Mouse (Mus musculus): ENCODE measurements at regions not wholly inside any gene's neighbourhood (a gene's known extent, or its start where the extent isn't known, plus 50 kb on each side); places are given as distances from the start of the nearest gene placed in this dataset.

DNA sequence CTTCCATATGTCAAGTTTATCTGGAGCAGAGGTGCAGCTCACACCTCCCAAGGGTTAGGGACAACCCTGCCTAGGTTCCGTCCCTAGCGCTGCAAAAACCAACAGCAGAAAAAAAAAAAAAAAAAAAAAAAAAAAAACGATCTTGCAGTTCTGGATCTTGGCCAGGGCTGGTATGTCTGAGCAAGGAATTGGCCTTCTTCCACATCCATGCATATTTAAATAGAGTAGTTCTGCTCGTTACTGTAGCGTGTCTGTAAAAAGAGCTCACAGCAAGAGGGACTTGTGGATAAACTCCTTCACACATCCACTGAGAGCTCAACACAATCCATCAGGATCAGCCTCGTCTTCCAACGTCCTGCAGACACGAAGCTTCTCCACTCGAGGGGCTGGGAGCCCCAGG is 639.4 kb upstream of the Adam5 start:
- peak; percentile 80 for DNase-seq
- Histone ChIP-seq H3K4me2 (ENCODE audit: low read length) (no peak overlapping the region), H3K27me3 (ENCODE audit: control insufficient read depth, insufficient read depth, low read length) (no peaks in the 10 kb centered on the region), H3K9ac (replicated peaks; ENCODE audit: low read length) (no peak overlapping the region), H3K4me3 (replicated peaks; ENCODE audit: low read depth, low read length) (no peak overlapping the region), H3K4me1 (ENCODE audit: control insufficient read depth, insufficient read depth, low read length) (peaks cover 20% of the 10 kb centered on the region), H3K9me3 (ENCODE audit: control insufficient read depth, low read length) (no peaks in the 10 kb centered on the region), H3K27ac (replicated peaks; ENCODE audit: low read depth, low read length) (0 out of 2 replicates have a peak overlapping the region, but pooled peaks have one; percentile 39), H3K36me3 (ENCODE audit: control insufficient read depth, insufficient read depth, low read length) (no peaks in the 10 kb centered on the region)
- 40% methylated on average over 9 of the region's 9 CpGs for WGBS
- no peak for ATAC-seq (ENCODE audit: low FRiP score, low TSS enrichment)

GRCm38 (mm10) chr8:25462492-25462891 is 638.3 kb upstream of the Adam5 start:
- Histone ChIP-seq H3K36me3 (ENCODE audit: control insufficient read depth, insufficient read depth, low read length) (no peaks in the 10 kb centered on the region), H3K9ac (replicated peaks; ENCODE audit: low read length) (no peak overlapping the region), H3K4me2 (ENCODE audit: low read length) (no peak overlapping the region), H3K4me1 (ENCODE audit: control insufficient read depth, insufficient read depth, low read length) (peaks cover 20% of the 10 kb centered on the region), H3K9me3 (ENCODE audit: control insufficient read depth, low read length) (no peaks in the 10 kb centered on the region), H3K27ac (replicated peaks; ENCODE audit: low read depth, low read length) (0 out of 2 replicates have a peak overlapping the region, but pooled peaks have one; percentile 32), H3K4me3 (replicated peaks; ENCODE audit: low read depth, low read length) (no peak overlapping the region), H3K27me3 (ENCODE audit: control insufficient read depth, insufficient read depth, low read length) (no peaks in the 10 kb centered on the region)
- peak; percentile 44 for DNase-seq
- 14% methylated on average over 4 of the region's 4 CpGs for WGBS
- ATAC-seq (ENCODE audit: low FRiP score, low TSS enrichment) = no peak

DNA sequence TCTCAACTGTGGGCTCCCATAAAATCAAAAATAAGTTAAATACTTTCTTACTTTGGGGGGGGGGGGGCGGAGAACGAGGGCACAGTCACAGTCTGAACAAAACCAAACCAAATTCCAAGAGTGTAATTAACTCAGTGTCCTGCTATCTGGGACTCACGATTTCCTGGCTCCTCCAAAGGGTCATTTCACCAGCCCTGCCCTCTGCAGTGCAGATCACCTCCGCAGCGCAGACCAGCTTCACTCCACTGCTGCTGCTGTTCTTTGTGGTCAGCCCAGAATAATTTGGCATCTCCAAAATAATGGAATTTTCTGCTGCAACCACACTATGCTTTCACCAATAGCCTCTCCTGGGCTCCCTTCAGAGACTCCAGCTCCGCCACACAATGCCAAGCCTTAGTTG is 631.5 kb upstream of the Adam5 start:
- H3K9ac ChIP-seq (replicated peaks; ENCODE audit: low read length) = no peak overlapping the region
- ATAC-seq (ENCODE audit: low FRiP score, low TSS enrichment) = no peak
- H3K27ac ChIP-seq (replicated peaks; ENCODE audit: low read depth, low read length) = no peak overlapping the region
- no peak for DNase-seq
- WGBS = 78% methylated on average over 6 of the region's 6 CpGs
- H3K36me3 ChIP-seq (ENCODE audit: control insufficient read depth, insufficient read depth, low read length) = no peaks in the 10 kb centered on the region
- no peak overlapping the region for H3K4me3 ChIP-seq (replicated peaks; ENCODE audit: low read depth, low read length)
- no peaks in the 10 kb centered on the region for H3K4me1 ChIP-seq (ENCODE audit: control insufficient read depth, insufficient read depth, low read length)
- H3K4me2 ChIP-seq (ENCODE audit: low read length) = no peak overlapping the region
- no peaks in the 10 kb centered on the region for H3K27me3 ChIP-seq (ENCODE audit: control insufficient read depth, insufficient read depth, low read length)
- no peaks in the 10 kb centered on the region for H3K9me3 ChIP-seq (ENCODE audit: control insufficient read depth, low read length)

DNA sequence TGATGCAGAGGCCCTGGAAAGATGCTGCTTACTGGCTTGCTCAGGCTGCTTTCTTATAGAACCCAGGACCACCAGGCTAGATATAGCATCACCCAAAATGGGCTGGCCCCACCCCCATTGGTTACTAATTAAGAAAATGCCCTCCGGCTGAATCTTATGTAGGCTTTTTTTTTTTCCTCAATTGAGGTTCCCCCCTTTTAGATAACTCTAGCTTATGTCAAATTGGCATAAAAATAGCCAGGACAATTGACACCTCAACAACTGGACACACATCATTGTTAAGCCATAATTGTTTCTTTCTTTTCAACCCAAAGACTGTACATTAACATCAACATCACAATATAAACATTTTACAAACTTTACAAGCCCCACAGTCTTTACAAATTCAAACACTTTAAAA is 630.8 kb upstream of the Adam5 start:
- Histone ChIP-seq H3K4me2 (ENCODE audit: low read length) (no peak overlapping the region), H3K4me3 (replicated peaks; ENCODE audit: low read depth, low read length) (no peak overlapping the region), H3K27me3 (ENCODE audit: control insufficient read depth, insufficient read depth, low read length) (no peaks in the 10 kb centered on the region), H3K9me3 (ENCODE audit: control insufficient read depth, low read length) (no peaks in the 10 kb centered on the region), H3K36me3 (ENCODE audit: control insufficient read depth, insufficient read depth, low read length) (no peaks in the 10 kb centered on the region), H3K4me1 (ENCODE audit: control insufficient read depth, insufficient read depth, low read length) (no peaks in the 10 kb centered on the region), H3K9ac (replicated peaks; ENCODE audit: low read length) (no peak overlapping the region), H3K27ac (replicated peaks; ENCODE audit: low read depth, low read length) (no peak overlapping the region)
- ATAC-seq (ENCODE audit: low FRiP score, low TSS enrichment) (no peak), DNase-seq (no peak)
- WGBS = 83% methylated on average over 1 of the region's 1 CpGs

- Histone ChIP-seq H3K9me3 (ENCODE audit: control insufficient read depth, low read length) (no peaks in the 10 kb centered on the region), H3K27me3 (ENCODE audit: control insufficient read depth, insufficient read depth, low read length) (no peaks in the 10 kb centered on the region), H3K36me3 (ENCODE audit: control insufficient read depth, insufficient read depth, low read length) (no peaks in the 10 kb centered on the region), H3K27ac (replicated peaks; ENCODE audit: low read depth, low read length) (no peak overlapping the region), H3K4me2 (ENCODE audit: low read length) (no peak overlapping the region), H3K4me3 (replicated peaks; ENCODE audit: low read depth, low read length) (no peak overlapping the region), H3K4me1 (ENCODE audit: control insufficient read depth, insufficient read depth, low read length) (no peaks in the 10 kb centered on the region), H3K9ac (replicated peaks; ENCODE audit: low read length) (no peak overlapping the region)
- WGBS = 93% methylated on average over 9 of the region's 9 CpGs
- no peak for ATAC-seq (ENCODE audit: low FRiP score, low TSS enrichment)
- no peak for DNase-seq
Observed at GRCm38 (mm10) chr8:25453826-25454225, 629.7 kb upstream of the Adam5 start.

DNA sequence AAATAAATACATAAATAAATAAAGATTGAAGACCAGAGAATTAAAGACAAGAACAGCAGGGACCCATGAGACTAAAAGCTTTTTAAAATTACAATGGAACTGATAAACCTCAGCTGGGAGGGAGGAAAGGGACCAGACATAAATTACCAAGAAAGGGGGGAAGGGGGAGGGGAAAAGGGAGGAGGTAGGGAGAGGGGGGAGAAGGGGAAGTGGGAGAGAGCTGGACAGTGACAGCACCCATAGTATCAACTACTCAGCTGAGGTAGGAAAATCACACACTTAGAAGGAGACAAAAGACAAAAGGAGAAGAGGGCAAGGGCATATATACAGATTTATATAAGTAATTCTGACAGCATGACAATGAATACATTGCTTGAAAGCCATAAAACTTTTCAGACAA is 626.4 kb upstream of the Adam5 start:
- ATAC-seq (ENCODE audit: low FRiP score, low TSS enrichment) = no peak

GRCm38 (mm10) chr8:25449590-25449989 is 625.4 kb upstream of the Adam5 start:
- Histone ChIP-seq H3K9me3 (ENCODE audit: control insufficient read depth, low read length) (no peaks in the 10 kb centered on the region), H3K27ac (replicated peaks; ENCODE audit: low read depth, low read length) (no peak overlapping the region), H3K4me2 (ENCODE audit: low read length) (no peak overlapping the region), H3K36me3 (ENCODE audit: control insufficient read depth, insufficient read depth, low read length) (no peaks in the 10 kb centered on the region), H3K4me3 (replicated peaks; ENCODE audit: low read depth, low read length) (no peak overlapping the region), H3K9ac (replicated peaks; ENCODE audit: low read length) (no peak overlapping the region), H3K27me3 (ENCODE audit: control insufficient read depth, insufficient read depth, low read length) (no peaks in the 10 kb centered on the region), H3K4me1 (ENCODE audit: control insufficient read depth, insufficient read depth, low read length) (no peaks in the 10 kb centered on the region)
- no peak for ATAC-seq (ENCODE audit: low FRiP score, low TSS enrichment)
- WGBS = 85% methylated on average over 4 of the region's 4 CpGs
- DNase-seq = no peak

More for the DNA sequence above, 626.4 kb upstream of the Adam5 start:
- Histone ChIP-seq H3K9me3 (ENCODE audit: control insufficient read depth, low read length) (no peaks in the 10 kb centered on the region), H3K4me2 (ENCODE audit: low read length) (no peak overlapping the region), H3K4me3 (replicated peaks; ENCODE audit: low read depth, low read length) (no peak overlapping the region), H3K4me1 (ENCODE audit: control insufficient read depth, insufficient read depth, low read length) (no peaks in the 10 kb centered on the region), H3K27ac (replicated peaks; ENCODE audit: low read depth, low read length) (no peak overlapping the region), H3K36me3 (ENCODE audit: control insufficient read depth, insufficient read depth, low read length) (no peaks in the 10 kb centered on the region), H3K9ac (replicated peaks; ENCODE audit: low read length) (no peak overlapping the region), H3K27me3 (ENCODE audit: control insufficient read depth, insufficient read depth, low read length) (no peaks in the 10 kb centered on the region)
- DNase-seq = no peak

- Histone ChIP-seq H3K27ac (replicated peaks; ENCODE audit: low read depth, low read length) (no peak overlapping the region), H3K4me3 (replicated peaks; ENCODE audit: low read depth, low read length) (no peak overlapping the region), H3K9me3 (ENCODE audit: control insufficient read depth, low read length) (no peaks in the 10 kb centered on the region), H3K36me3 (ENCODE audit: control insufficient read depth, insufficient read depth, low read length) (no peaks in the 10 kb centered on the region), H3K27me3 (ENCODE audit: control insufficient read depth, insufficient read depth, low read length) (no peaks in the 10 kb centered on the region), H3K4me2 (ENCODE audit: low read length) (no peak overlapping the region), H3K9ac (replicated peaks; ENCODE audit: low read length) (no peak overlapping the region), H3K4me1 (ENCODE audit: control insufficient read depth, insufficient read depth, low read length) (no peaks in the 10 kb centered on the region)
- DNase-seq = no peak
- WGBS = 86% methylated on average over 4 of the region's 4 CpGs
- no peak for ATAC-seq (ENCODE audit: low FRiP score, low TSS enrichment)
Observed at GRCm38 (mm10) chr8:25447900-25448299, 623.7 kb upstream of the Adam5 start.

DNA sequence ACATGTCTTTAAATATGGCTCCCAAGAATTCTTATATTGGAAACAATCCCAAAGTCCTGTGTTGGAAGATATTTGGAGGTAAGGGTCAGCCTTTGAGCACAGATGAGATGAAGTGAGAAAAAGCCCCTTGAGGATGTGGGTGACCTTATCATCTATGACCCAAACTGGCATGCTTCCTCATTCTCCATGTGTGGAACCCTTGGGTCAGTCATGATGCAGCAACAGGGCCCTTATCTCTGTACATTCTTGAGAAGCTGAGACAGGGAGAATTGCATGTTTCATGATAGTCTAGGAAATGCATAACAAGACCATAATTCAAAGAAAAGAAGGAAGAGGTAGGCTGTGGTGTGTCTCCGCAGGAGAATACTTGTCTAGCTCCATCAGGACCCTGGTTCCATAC is 621.8 kb upstream of the Adam5 start:
- Histone ChIP-seq H3K27ac (replicated peaks; ENCODE audit: low read depth, low read length) (no peak overlapping the region), H3K9me3 (ENCODE audit: control insufficient read depth, low read length) (no peaks in the 10 kb centered on the region), H3K4me1 (ENCODE audit: control insufficient read depth, insufficient read depth, low read length) (no peaks in the 10 kb centered on the region), H3K27me3 (ENCODE audit: control insufficient read depth, insufficient read depth, low read length) (no peaks in the 10 kb centered on the region), H3K4me2 (ENCODE audit: low read length) (no peak overlapping the region), H3K4me3 (replicated peaks; ENCODE audit: low read depth, low read length) (no peak overlapping the region), H3K36me3 (ENCODE audit: control insufficient read depth, insufficient read depth, low read length) (no peaks in the 10 kb centered on the region), H3K9ac (replicated peaks; ENCODE audit: low read length) (no peak overlapping the region)
- no peak for DNase-seq
- ATAC-seq (ENCODE audit: low FRiP score, low TSS enrichment) = no peak
- 94% methylated on average over 1 of the region's 1 CpGs for WGBS

All from midbrain, embryonic 14.5 days (tissue).